Mouse (Mus musculus): ENCODE results near the gene Fgf11.

GRCm38 (mm10) chr11:69849884-69850283, 48.2 kb upstream of the Fgf11 start:
- TF ChIP-seq CTCF (conservative IDR thresholded peaks at IDR 0.05; ENCODE audit: low read length) (no peak), POU5F1 (IDR thresholded peaks at IDR 0.05; ENCODE audit: borderline replicate concordance, low read length) (no peak)

Data from E14TG2a.4 (cell line).